Mouse (Mus musculus) gastrocnemius, postnatal 10 days (tissue): ENCODE measurements around the gene Rph3a. TPM values are rescaled to one million over a fixed set of nuclear protein-coding genes. Genes with fewer than 3 reads are reported as not detected.
"Not testable (repeated sequence)": the region's sequence is repeated elsewhere in the genome, so short reads cannot be mapped to it uniquely, and the experiment has no call there.

Source experiments
- DNase-seq: peaks from one replicate; pipeline ENCODE4 v3.0.0; 2021; ENCODE audit warnings: mixed read lengths
- total RNA-seq, 2 experiments: library from RNA; stranded (reverse); gene quantifications; 2 replicates each; pipeline ENCODE4 v1.2.3; 2021

Rph3a gene
- total RNA-seq, 2 experiments from 2014 or later: 0.35 to 0.47 TPM

GRCm38 (mm10) chr5:120972278-120972677, 37.6 kb downstream of the Rph3a start:
- no peak for DNase-seq

- no peak for DNase-seq
These were observed 38.6 kb downstream of the Rph3a start for GRCm38 (mm10) chr5:120971326-120971725.

- DNase-seq: peak; percentile 28
These were observed 40.2 kb downstream of the Rph3a start for GRCm38 (mm10) chr5:120969703-120970102.

- DNase-seq: no peak
These were observed 41.1 kb downstream of the Rph3a start for GRCm38 (mm10) chr5:120968799-120969198.

- DNase-seq: no peak
These were observed 41.8 kb downstream of the Rph3a start for GRCm38 (mm10) chr5:120968134-120968532.

- DNase-seq: no peak
These were observed 42.3 kb downstream of the Rph3a start for GRCm38 (mm10) chr5:120967355-120968133.

GRCm38 (mm10) chr5:120966894-120967293, 43.0 kb downstream of the Rph3a start:
- no peak for DNase-seq

- DNase-seq: no peak
These were observed 43.7 kb downstream of the Rph3a start for GRCm38 (mm10) chr5:120966156-120966555.

GRCm38 (mm10) chr5:120961004-120961403, 48.9 kb downstream of the Rph3a start:
- no peak for DNase-seq

- no peak for DNase-seq
These were observed 55.9 kb downstream of the Rph3a start for GRCm38 (mm10) chr5:120953974-120954373.

- DNase-seq: no peak
These were observed 57.6 kb downstream of the Rph3a start for GRCm38 (mm10) chr5:120952242-120952770.

GRCm38 (mm10) chr5:120942076-120942475, 67.8 kb downstream of the Rph3a start:
- DNase-seq: no peak

- DNase-seq: no peak
These were observed 71.3 kb downstream of the Rph3a start for GRCm38 (mm10) chr5:120938586-120938985.

GRCm38 (mm10) chr5:120937841-120938240, 72.1 kb downstream of the Rph3a start:
- DNase-seq: no peak

- no peak for DNase-seq
These were observed 75.9 kb downstream of the Rph3a start for GRCm38 (mm10) chr5:120933966-120934365.

- DNase-seq: no peak
These were observed 82.9 kb downstream of the Rph3a start for GRCm38 (mm10) chr5:120927036-120927435.

GRCm38 (mm10) chr5:120926311-120926710, 83.6 kb downstream of the Rph3a start:
- DNase-seq: not testable (repeated sequence)

- DNase-seq: not testable (repeated sequence)
These were observed 85.4 kb downstream of the Rph3a start for GRCm38 (mm10) chr5:120924520-120924919.

GRCm38 (mm10) chr5:120923969-120924368, 85.9 kb downstream of the Rph3a start:
- no peak for DNase-seq

GRCm38 (mm10) chr5:120920296-120920695, 89.6 kb downstream of the Rph3a start:
- DNase-seq: no peak

GRCm38 (mm10) chr5:120919156-120919935, 90.5 kb downstream of the Rph3a start:
- DNase-seq: not testable (repeated sequence)

- not testable (repeated sequence) for DNase-seq
These were observed 95.7 kb downstream of the Rph3a start, which contains the start of gene Oas1d for GRCm38 (mm10) chr5:120914204-120914603. Gene Oas1d, plus strand, starts transcription at chr5:120914536.
